Mouse (Mus musculus): Measurements from ENCODE around the gene Zfp513. TPM values are rescaled to one million over a fixed set of nuclear protein-coding genes. Genes with fewer than 3 reads are reported as not detected.
A peak's percentile ranks its signal among the peaks of the same experiment; 100 is the strongest.
"Not testable (repeated sequence)": the region's sequence is repeated elsewhere in the genome, so short reads cannot be mapped to it uniquely, and the experiment has no call there.

Gene Zfp513
- polyA plus RNA-seq, 1 experiment from 2014 or later = 2.3 TPM

DNA sequence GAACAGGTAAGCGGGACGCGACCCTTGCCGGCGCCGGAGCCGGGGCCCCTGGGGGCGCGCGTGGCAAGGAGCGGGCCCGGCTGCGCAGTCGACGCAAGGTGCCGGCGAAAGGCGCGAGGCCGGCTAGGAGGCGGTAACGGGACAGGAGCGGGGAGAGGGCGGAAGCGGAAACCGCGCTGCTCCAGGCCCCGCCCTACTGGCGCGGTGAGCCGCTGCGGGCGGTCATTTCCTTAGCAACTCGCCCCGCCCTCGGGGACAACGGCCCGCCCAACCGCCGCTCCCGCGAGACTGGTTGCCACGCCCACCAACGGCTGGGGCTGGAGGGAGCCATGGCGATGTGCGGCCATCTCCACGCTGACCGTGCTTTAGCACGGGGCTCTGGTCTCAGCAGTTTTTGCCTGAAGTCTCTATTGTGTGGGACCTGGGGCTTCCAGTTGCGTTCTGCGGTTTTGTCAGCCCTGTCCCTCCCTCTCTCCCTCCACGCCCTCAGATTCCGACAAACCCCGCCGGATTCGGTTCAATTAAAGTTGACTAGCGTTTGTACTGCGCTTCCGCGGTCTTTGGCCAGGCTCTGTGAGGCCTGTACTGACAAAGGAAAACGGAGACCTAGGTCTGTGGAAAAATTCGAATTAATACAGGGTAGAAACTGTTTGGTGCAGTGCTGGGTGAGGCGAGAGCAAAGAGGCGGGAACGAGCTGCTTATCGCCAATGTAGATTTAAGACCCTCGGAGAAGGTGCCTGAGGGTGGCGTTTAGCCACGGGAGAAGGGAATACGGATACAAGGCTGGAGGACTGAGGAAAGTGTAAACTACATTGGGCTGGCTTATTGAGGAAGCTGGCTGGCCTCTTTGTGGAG lies 18.6 kb upstream of the Zfp513 start, which contains the start of gene Ppm1g:
Gene Ppm1g (minus strand): TSS at position 240 of the 856 bp plus-strand sequence.
- Histone ChIP-seq H3K9ac (peak within 1 kb of the TSS; percentile 99), H3K27ac (peak within 1 kb of the TSS; percentile 97), H3K9me3 (replicated peaks) (no peaks in the 10 kb centered on the region), H3K4me1 (replicated peaks) (peaks cover 45% of the 10 kb centered on the region), H3K27me3 (no peaks in the 10 kb centered on the region), H3K4me2 (peak within 1 kb of the TSS; percentile 92), H3K4me3 (replicated peaks) (peak within 1 kb of the TSS; percentile 99), H3K36me3 (peaks cover 10% of the 10 kb centered on the region)
- ATAC-seq (ENCODE audit: low read depth) (peak; percentile 92), DNase-seq (peak; percentile 97)
- WGBS (ENCODE audit: insufficient replicate concordance) = under 1% methylated on average over 70 of the region's 70 CpGs

DNA sequence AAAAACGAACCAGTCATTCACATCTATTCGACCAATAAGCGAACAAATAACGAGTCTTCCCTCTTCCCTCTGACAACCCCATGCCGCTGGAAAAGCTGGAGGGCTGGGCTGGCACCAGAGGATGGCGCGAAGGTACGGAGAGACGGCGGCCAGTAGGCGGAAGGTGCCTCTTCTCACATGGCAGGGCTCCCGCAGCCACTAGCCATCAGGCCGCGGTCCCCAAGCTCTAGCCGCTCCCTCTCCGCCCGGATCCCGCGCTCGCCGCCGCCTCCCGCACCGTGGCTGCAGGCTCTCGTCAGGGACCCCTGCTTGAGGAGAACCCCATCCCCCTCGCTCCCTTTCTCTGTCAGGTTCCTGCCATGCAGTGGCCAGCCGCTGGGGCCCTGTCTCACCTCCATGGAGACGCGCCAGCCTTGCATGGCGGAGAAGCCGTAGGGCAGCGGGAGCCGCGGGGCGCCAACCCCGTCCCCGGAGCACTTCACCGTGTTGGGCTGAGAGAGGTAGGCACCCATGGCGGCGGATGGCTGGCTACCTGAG lies 17.9 kb upstream of the Zfp513 start:
- under 1% methylated on average over 40 of the region's 40 CpGs for WGBS (ENCODE audit: insufficient replicate concordance)
- Histone ChIP-seq H3K27me3 (no peaks in the 10 kb centered on the region), H3K4me2 (peak overlapping the region; percentile 92), H3K36me3 (peaks cover 14% of the 10 kb centered on the region), H3K27ac (peak overlapping the region; percentile 97), H3K4me1 (replicated peaks) (peaks cover 50% of the 10 kb centered on the region), H3K9me3 (replicated peaks) (no peaks in the 10 kb centered on the region), H3K9ac (peak overlapping the region; percentile 99), H3K4me3 (replicated peaks) (peak overlapping the region; percentile 99)
- peak; percentile 56 for ATAC-seq (ENCODE audit: low read depth)
- DNase-seq = no peak

DNA sequence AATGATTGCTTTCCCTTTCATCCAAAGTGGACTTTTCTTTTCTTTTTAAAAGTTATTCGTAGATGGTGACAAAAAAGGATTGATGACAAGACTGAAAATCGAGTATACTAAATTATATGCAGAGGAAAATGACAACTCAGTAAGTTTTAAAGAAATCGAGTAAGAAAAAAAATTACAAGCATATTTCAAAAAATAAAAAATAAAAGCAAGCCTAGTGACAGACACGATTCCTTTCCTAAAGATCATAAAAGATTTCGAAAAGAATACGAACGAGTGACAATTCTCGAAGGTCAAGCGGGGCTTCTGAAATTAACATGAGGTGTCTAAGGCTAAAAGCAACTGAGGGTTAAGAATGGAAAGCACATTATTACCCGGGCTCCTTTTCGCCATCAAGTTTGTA lies 17.4 kb upstream of the Zfp513 start:
- ATAC-seq (ENCODE audit: low read depth) = no peak
- peak overlapping the region; percentile 97 for H3K27ac ChIP-seq
- no peaks in the 10 kb centered on the region for H3K9me3 ChIP-seq (replicated peaks)
- H3K4me3 ChIP-seq (replicated peaks) = peak overlapping the region; percentile 99
- H3K9ac ChIP-seq = peak overlapping the region; percentile 99
- H3K4me1 ChIP-seq (replicated peaks) = peaks cover 55% of the 10 kb centered on the region
- H3K36me3 ChIP-seq = peaks cover 14% of the 10 kb centered on the region
- peak overlapping the region; percentile 92 for H3K4me2 ChIP-seq
- under 1% methylated on average over 11 of the region's 11 CpGs for WGBS (ENCODE audit: insufficient replicate concordance)
- DNase-seq = no peak
- no peaks in the 10 kb centered on the region for H3K27me3 ChIP-seq

DNA sequence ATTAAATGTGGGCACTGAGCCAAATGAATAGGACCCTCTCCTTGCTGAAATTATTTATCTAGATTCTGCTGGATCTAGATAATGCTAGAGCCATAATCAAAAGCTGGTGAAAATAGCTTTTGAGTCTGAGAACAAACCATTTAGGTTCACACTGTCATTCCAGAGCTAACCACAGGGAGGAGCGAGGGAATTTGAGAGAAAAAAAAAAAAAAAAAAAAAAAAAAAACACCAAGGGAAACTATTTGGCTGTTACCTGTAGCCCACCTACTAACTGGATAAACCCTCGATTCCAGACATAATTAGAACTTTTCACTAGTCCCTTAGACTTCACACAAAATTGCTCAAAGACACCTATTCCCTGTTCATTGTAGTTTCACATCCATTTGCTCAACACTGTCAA lies 17.0 kb upstream of the Zfp513 start:
- DNase-seq (no peak), ATAC-seq (ENCODE audit: low read depth) (no peak)
- H3K4me3 ChIP-seq (replicated peaks) = peak overlapping the region; percentile 99
- 2% methylated on average over 2 of the region's 2 CpGs for WGBS (ENCODE audit: insufficient replicate concordance)
- peak overlapping the region; percentile 92 for H3K4me2 ChIP-seq
- no peaks in the 10 kb centered on the region for H3K9me3 ChIP-seq (replicated peaks)
- peaks cover 14% of the 10 kb centered on the region for H3K36me3 ChIP-seq
- H3K4me1 ChIP-seq (replicated peaks) = peaks cover 59% of the 10 kb centered on the region
- H3K9ac ChIP-seq = peak overlapping the region; percentile 99
- peak overlapping the region; percentile 97 for H3K27ac ChIP-seq
- no peaks in the 10 kb centered on the region for H3K27me3 ChIP-seq

DNA sequence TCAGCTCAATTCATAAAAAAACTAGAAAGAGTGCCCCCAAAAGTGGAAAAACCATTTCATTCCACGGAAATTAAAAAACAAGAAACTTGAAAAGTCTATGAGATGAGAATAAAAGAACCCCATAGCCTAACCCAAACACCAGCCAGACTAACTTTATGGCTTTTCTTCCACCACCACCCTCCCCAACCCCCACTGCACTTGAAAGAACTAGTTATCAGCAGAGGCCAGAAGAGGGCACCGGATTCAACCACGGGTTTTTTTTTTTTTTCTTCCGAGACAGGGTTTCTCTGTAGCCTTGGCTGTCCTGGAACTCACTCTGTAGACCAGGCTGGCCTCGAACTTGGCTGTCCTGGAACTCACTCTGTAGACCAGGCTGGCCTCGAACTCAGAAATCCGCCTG lies 16.2 kb upstream of the Zfp513 start:
- H3K9me3 ChIP-seq (replicated peaks) = no peaks in the 10 kb centered on the region
- ATAC-seq (ENCODE audit: low read depth) (peak; percentile 55), DNase-seq (peak; percentile 74)
- peaks cover 62% of the 10 kb centered on the region for H3K4me1 ChIP-seq (replicated peaks)
- peaks cover 14% of the 10 kb centered on the region for H3K36me3 ChIP-seq
- H3K27me3 ChIP-seq = no peaks in the 10 kb centered on the region
- H3K4me2 ChIP-seq = peak overlapping the region; percentile 92
- peak overlapping the region; percentile 99 for H3K9ac ChIP-seq
- peak overlapping the region; percentile 99 for H3K4me3 ChIP-seq (replicated peaks)
- peak overlapping the region; percentile 97 for H3K27ac ChIP-seq
- WGBS (ENCODE audit: insufficient replicate concordance) = 13% methylated on average over 7 of the region's 7 CpGs

DNA sequence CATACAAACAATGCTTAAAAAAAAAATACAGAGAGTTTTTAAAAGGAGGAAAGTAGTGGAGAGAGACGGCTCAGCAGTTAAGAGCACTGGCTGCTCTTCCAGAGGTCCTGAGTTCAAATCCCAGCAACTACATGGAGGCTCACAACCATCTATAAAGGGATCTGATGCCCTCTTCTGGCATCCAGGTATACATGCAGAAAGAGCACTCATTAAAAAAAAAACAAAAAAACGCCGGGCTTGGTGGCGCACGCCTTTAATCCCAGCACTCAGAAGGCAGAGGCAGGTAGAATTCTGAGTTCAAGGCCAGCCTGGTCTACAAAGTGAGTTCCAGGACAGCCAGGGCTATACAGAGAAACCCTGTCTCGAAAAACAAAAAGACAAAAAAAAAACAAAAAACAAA lies 14.5 kb upstream of the Zfp513 start:
- not testable (repeated sequence) for H3K27me3 ChIP-seq; H3K9ac ChIP-seq; DNase-seq; H3K4me3 ChIP-seq (replicated peaks); H3K27ac ChIP-seq; H3K9me3 ChIP-seq (replicated peaks); ATAC-seq (ENCODE audit: low read depth)
- 69% methylated on average over 6 of the region's 6 CpGs for WGBS (ENCODE audit: insufficient replicate concordance)
- Histone ChIP-seq H3K4me1 (replicated peaks) (peaks cover 70% of the 10 kb centered on the region), H3K4me2 (peak overlapping the region; percentile 17; the same call in 1 of the 2 replicates), H3K36me3 (peaks cover 17% of the 10 kb centered on the region)

DNA sequence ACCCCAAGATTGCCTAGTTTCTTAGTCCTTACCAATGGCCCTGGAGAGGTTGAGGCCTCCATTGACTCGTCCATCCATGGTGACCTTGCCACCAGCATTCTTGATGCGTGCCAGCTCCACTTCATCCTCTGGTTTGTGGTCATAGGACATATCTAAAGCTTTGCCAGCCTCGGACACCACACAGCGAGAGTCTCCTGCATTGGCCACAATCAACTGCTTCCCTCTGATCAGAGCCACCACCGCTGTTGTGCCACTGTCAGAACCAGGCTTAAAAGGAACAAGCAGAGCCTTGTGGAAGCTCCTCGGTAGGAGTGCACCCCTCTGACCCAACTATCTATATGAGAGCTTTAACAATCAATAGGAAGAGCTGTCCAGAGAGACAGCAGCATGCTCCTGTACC lies 2.3 kb upstream of the Zfp513 start:
- 85% methylated on average over 6 of the region's 6 CpGs for WGBS (ENCODE audit: insufficient replicate concordance)

DNA sequence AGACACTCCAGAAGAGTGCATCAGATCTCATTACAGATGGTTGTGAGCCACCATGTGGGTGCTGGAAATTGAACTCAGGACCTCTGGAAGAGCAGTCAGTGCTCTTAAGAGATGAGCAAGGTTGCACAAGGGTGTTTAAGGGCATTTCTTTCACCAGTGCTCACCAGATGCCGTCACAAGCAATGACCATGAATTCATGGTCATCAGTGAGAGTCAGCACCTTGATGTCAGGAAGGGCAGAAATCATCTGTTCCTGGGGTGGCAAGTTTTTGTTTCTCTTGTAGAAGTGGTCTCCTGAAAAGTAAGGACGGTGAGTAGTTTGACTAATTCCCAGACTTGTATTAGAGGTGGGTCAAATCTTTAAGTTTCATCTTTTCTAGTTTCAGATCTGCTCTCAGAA lies 1.8 kb upstream of the Zfp513 start:
- DNase-seq (no peak), ATAC-seq (ENCODE audit: low read depth) (no peak)
- no peak overlapping the region for H3K4me3 ChIP-seq (replicated peaks)
- peaks cover 34% of the 10 kb centered on the region for H3K4me1 ChIP-seq (replicated peaks)
- H3K27ac ChIP-seq = no peak overlapping the region
- no peak overlapping the region for H3K9ac ChIP-seq
- H3K36me3 ChIP-seq = peaks cover 85% of the 10 kb centered on the region
- no peaks in the 10 kb centered on the region for H3K27me3 ChIP-seq
- H3K9me3 ChIP-seq (replicated peaks) = peaks cover 5% of the 10 kb centered on the region
- WGBS (ENCODE audit: insufficient replicate concordance) = 88% methylated on average over 2 of the region's 2 CpGs
- no peak overlapping the region for H3K4me2 ChIP-seq

More for the DNA sequence above, 2.3 kb upstream of the Zfp513 start:
- ATAC-seq (ENCODE audit: low read depth) (no peak), DNase-seq (no peak)
- peaks cover 31% of the 10 kb centered on the region for H3K4me1 ChIP-seq (replicated peaks)
- H3K27ac ChIP-seq = no peak overlapping the region
- H3K27me3 ChIP-seq = no peaks in the 10 kb centered on the region
- H3K4me2 ChIP-seq = no peak overlapping the region
- H3K36me3 ChIP-seq = peaks cover 80% of the 10 kb centered on the region
- no peak overlapping the region for H3K9ac ChIP-seq
- peaks cover 5% of the 10 kb centered on the region for H3K9me3 ChIP-seq (replicated peaks)
- no peak overlapping the region for H3K4me3 ChIP-seq (replicated peaks)

DNA sequence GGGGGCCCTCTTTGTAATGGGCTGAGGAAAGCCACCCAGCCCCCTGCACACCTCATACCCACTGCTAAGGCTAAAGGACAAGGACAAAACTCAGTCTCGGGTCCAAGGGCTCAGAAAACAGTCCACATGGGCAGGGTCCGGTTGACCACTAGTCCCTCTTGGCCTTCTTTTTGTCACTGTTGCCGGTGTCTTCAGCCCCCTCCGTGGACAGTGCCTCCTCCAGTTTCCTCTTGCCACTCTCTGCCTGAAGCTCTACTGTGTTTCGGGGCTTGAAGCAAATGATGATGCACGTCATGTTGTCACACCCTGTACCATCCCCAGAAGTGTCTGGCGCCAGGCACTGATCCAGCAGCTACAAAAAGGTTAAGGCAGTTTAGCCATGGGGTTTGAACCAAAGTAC lies 830 bp upstream of the Zfp513 start:
- Histone ChIP-seq H3K27ac (peak overlapping the region; percentile 82), H3K9ac (peak overlapping the region; percentile 69), H3K9me3 (replicated peaks) (peaks cover 5% of the 10 kb centered on the region), H3K4me2 (peak overlapping the region; percentile 79), H3K4me3 (replicated peaks) (peak overlapping the region; percentile 82), H3K36me3 (peaks cover 85% of the 10 kb centered on the region), H3K4me1 (replicated peaks) (peaks cover 34% of the 10 kb centered on the region), H3K27me3 (no peaks in the 10 kb centered on the region)
- no peak for ATAC-seq (ENCODE audit: low read depth)
- WGBS (ENCODE audit: insufficient replicate concordance) = 77% methylated on average over 7 of the region's 7 CpGs
- DNase-seq = no peak

DNA sequence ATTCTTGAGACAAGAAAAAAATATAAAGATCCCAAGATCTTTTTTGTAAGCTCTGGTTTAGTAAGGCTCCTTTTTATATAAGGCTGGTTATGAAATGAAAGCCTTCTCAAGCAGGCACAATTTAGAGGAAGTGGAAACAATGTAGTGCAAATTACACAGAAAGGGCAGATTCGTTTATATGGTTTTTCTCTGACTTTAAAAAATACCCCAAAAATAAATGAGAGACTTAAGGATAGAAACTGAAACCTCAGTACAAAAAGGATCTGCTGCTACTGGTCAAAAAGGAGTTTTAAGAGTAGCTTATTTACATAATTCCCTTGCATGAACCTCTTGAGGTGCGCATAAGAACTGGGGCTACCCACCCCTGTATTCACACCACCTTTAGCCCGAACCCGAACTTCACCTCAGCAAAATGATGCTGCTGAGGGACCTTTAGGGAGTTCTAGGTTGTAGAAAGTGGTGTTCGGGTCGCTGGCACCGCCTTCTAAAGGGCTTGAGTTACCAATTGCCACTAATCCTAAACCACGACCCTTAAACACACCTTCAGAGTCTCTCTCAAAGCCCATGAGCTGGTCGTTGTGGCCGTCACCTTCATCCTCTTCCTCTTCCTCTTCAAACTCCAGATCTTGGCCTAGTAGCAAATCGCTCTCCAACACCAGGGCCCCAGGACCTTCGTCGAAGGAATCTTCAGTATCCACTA lies 911 bp downstream of the Zfp513 start:
- DNase-seq (no peak), ATAC-seq (ENCODE audit: low read depth) (no peak)
- Histone ChIP-seq H3K27ac (peak overlapping the region; percentile 81), H3K36me3 (peaks cover 85% of the 10 kb centered on the region), H3K4me2 (peak overlapping the region; percentile 91), H3K9ac (peak overlapping the region; percentile 85), H3K9me3 (replicated peaks) (peaks cover 5% of the 10 kb centered on the region), H3K4me3 (replicated peaks) (peak overlapping the region; percentile 82), H3K4me1 (replicated peaks) (peaks cover 38% of the 10 kb centered on the region), H3K27me3 (no peaks in the 10 kb centered on the region)
- 18% methylated on average over 13 of the region's 13 CpGs for WGBS (ENCODE audit: insufficient replicate concordance)

DNA sequence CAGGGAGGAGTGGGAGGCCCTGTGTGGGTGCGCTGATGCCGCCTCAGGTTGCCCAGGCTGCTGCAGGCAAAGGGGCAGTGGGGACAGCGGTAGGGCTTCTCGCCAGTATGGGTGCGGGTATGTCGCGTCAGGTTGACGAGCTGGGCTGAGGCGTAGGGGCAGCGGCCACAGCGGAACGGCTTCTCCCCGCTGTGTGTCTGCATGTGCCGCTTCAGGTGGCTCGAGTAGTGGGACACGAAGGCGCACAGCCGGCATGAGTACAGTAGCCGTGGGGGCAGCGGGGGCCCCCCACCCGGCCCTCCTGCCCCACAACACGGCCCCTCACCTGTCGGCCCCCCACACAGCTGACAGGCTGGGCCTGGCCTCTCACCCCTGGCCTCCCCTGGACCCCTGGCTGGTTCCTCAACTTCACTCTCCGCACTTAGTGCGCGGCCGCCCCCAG lies 1.8 kb downstream of the Zfp513 start:
- no peak for ATAC-seq (ENCODE audit: low read depth)
- no peak overlapping the region for H3K4me3 ChIP-seq (replicated peaks)
- H3K4me1 ChIP-seq (replicated peaks) = peaks cover 42% of the 10 kb centered on the region
- no peak overlapping the region for H3K27ac ChIP-seq
- peaks cover 5% of the 10 kb centered on the region for H3K9me3 ChIP-seq (replicated peaks)
- peak overlapping the region; percentile 18 for H3K4me2 ChIP-seq
- no peaks in the 10 kb centered on the region for H3K27me3 ChIP-seq
- WGBS (ENCODE audit: insufficient replicate concordance) = 88% methylated on average over 27 of the region's 27 CpGs
- H3K36me3 ChIP-seq = peaks cover 85% of the 10 kb centered on the region
- no peak for DNase-seq
- H3K9ac ChIP-seq = peak overlapping the region; percentile 34

Data from liver, embryonic 13.5 days (tissue).